Mouse (Mus musculus) liver, adult 2 months (tissue): ENCODE measurements around the gene Ripor3. TPM values are rescaled to one million over a fixed set of nuclear protein-coding genes. Genes with fewer than 3 reads are reported as not detected.

ENCODE experiments used
- DNase-seq: peaks from one replicate; pipeline ENCODE4 v3.0.0-alpha.2; 2011; ENCODE audit warnings: low read depth, low spot score; ENCODE audit errors: extremely low read depth
- H3K27ac ChIP-seq: fragments of 200-500 bp; replicated peaks from 2 replicates; pipeline ENCODE4 v1.5.1; 2012; ENCODE audit warnings: low read depth, mild to moderate bottlenecking, control low read depth, inconsistent platforms, low read length; ENCODE audit not compliant: insufficient read depth
- H3K27me3 ChIP-seq: fragments of 200-500 bp; 2 replicates; pipeline ENCODE4 v1.6.1; 2012; ENCODE audit warnings: mild to moderate bottlenecking, moderate library complexity, low read length, inconsistent platforms; ENCODE audit not compliant: control insufficient read depth, insufficient read depth
- H3K36me3 ChIP-seq: fragments of 200-500 bp; 2 replicates; pipeline ENCODE4 v1.6.1; 2012; ENCODE audit warnings: low read length, inconsistent platforms; ENCODE audit not compliant: control insufficient read depth, insufficient read depth
- H3K4me1 ChIP-seq: fragments of 200-500 bp; 2 replicates; pipeline ENCODE4 v1.6.1; 2011; ENCODE audit warnings: low read length; ENCODE audit not compliant: control insufficient read depth, insufficient read depth
- H3K4me3 ChIP-seq: fragments of 200-500 bp; 2 replicates; pipeline ENCODE4 v1.5.1; 2011; ENCODE audit warnings: low read depth, mild to moderate bottlenecking, control low read depth, low read length, moderate library complexity; ENCODE audit not compliant: insufficient read depth
- H3K79me2 ChIP-seq: fragments of 200-500 bp; 2 replicates; pipeline ENCODE4 v1.6.1; 2012; ENCODE audit warnings: inconsistent platforms, mild to moderate bottlenecking, low read length, moderate library complexity; ENCODE audit not compliant: control insufficient read depth, insufficient read depth
- H3K9ac ChIP-seq: fragments of 200-500 bp; 2 replicates; pipeline ENCODE4 v1.6.1; 2012; ENCODE audit warnings: low read depth, mild to moderate bottlenecking, control low read depth, inconsistent platforms, low read length
- CTCF ChIP-seq: fragments of 200-500 bp; IDR thresholded peaks from 2 replicates; pipeline ENCODE4 v1.5.1; 2011; ENCODE audit warnings: low read depth, low read length, control low read depth
- POLR2A ChIP-seq: fragments of 200-500 bp; IDR thresholded peaks from 2 replicates; pipeline ENCODE4 v1.6.1; 2011; ENCODE audit warnings: low read length, control low read depth; ENCODE audit not compliant: insufficient read depth; ENCODE audit errors: extremely low read depth
- WGBS: fragments of 180-500 bp; shearing (Covaris S2); methylation state at CpG from one replicate; pipeline ENCODE4 v1.1.7; 2018; 5-methylcytosine and 5-hydroxymethylcytosine counted together
- polyA plus RNA-seq: library from polyadenylated mRNA; depleted of rRNA; stranded (reverse); fragments of >200 nt; gene quantifications from 2 replicates; pipeline ENCODE4 v1.2.3, GENCODE M21; 2012
- total RNA-seq: library from RNA; depleted of rRNA; stranded (reverse); fragments of >200 nt; gene quantifications from 2 replicates; pipeline ENCODE4 v1.2.3, GENCODE M21; 2014

Ripor3 gene
- total and polyA plus RNA-seq, 2 experiments, result 0.92 to 1.9 TPM

DNA sequence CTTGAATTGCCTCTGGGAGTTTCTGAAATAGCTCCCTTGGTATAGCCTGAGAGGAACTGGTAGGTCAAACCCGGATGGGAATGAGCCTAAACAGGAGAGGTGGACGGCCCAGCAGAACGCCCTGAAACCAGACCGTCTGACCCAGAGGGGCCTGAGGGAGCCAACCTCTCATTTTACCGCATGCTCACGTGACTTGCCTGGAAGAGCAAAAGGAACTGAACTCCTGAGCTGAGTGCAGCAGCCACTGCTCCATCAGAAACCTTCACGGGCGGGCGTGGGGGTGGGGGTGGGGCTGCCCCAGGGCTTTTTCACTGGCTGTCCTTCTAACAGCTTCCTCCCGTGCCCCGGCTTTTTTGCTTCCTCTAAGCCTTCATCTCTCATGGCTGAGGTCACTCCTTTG lies 475 bp upstream of the Ripor3 start:
- Histone ChIP-seq H3K79me2 (no peaks in the 10 kb centered on the region), H3K4me1 (peaks cover 5% of the 10 kb centered on the region; the same call in 1 of the 2 replicates), H3K27ac (no peak overlapping the region), H3K4me3 (no peak overlapping the region), H3K27me3 (no peaks in the 10 kb centered on the region), H3K9ac (no peak overlapping the region), H3K36me3 (no peaks in the 10 kb centered on the region)
- TF ChIP-seq POLR2A (no peak), CTCF (no peak)
- WGBS, result 80% methylated on average over 11 of the region's 11 CpGs
- DNase-seq, result no peak

DNA sequence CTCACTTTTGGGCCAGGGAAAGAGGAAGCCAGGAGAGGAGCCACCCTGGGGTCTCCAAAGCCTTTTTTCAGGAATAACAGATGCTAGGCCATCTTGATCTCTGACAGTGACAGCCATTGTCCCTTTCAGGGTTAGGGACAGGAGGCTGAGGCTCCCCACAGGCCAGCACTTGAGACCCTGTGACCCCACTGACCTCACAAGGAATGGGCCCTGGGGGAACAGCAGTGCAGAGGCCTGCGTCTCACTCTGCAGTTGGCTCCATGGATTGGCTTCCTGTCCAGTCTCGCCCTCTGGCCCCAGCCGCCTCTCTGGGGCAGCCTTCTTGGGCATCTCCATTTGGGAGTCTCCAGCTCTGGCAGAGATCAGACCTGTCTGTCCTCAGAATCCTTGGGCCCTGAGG lies 2.3 kb downstream of the Ripor3 start:
- DNase-seq, result no peak
- Histone ChIP-seq H3K27me3 (no peaks in the 10 kb centered on the region), H3K79me2 (no peaks in the 10 kb centered on the region), H3K27ac (no peak overlapping the region), H3K4me3 (no peak overlapping the region), H3K9ac (no peak overlapping the region), H3K36me3 (no peaks in the 10 kb centered on the region), H3K4me1 (peaks cover 15% of the 10 kb centered on the region)
- no peak for TF ChIP-seq CTCF
- TF ChIP-seq POLR2A, result no peak
- 89% methylated on average over 3 of the region's 3 CpGs for WGBS

DNA sequence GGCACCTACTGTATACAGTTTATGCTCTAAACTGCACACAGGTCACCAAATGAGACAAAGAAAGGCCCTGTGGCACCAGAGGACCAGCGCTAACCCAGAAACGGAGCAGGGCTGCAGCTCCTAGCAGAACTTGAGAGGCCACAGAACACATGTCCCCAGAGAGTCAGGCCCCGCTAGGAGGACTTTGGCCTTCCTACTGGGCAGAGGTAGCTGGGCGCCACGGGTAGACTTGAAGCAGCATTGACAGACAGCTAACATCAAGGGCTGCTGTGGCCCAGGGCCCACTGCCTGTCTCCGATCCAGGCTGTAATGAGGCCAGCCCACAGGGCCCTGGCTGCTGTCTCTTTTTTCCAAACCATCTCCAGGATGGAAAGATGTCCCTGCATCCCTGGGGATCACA lies 3.9 kb downstream of the Ripor3 start:
- no peaks in the 10 kb centered on the region for H3K79me2 ChIP-seq
- no peak overlapping the region for H3K9ac ChIP-seq
- no peak overlapping the region for H3K4me3 ChIP-seq
- DNase-seq, result peak; percentile 75
- H3K36me3 ChIP-seq, result no peaks in the 10 kb centered on the region
- peaks cover 15% of the 10 kb centered on the region for H3K4me1 ChIP-seq
- H3K27me3 ChIP-seq, result no peaks in the 10 kb centered on the region
- 38% methylated on average over 6 of the region's 6 CpGs for WGBS
- TF ChIP-seq POLR2A, result no peak
- no peak for TF ChIP-seq CTCF
- H3K27ac ChIP-seq, result no peak overlapping the region

DNA sequence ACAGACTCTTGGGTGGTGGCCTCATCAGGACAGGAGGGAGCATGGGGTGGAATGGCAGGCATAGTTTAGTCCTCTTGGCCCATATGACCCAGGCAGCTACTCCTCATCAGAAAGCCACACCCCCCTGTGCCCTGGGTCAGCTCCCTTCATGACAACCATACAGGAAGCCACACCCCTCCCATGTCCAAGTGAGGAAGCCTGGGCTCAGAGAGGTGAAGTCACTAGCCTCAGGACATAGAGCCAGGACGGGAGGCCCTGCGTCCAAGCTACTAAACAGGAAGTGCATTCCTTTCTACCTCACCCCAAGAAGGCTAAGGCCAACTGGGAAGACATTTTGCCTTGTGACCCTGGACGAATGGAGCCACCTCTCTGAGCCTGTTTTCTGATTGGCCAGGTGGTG lies 4.8 kb downstream of the Ripor3 start:
- DNase-seq, result peak; percentile 51
- H3K27me3 ChIP-seq, result no peaks in the 10 kb centered on the region
- WGBS, result 70% methylated on average over 3 of the region's 3 CpGs
- H3K79me2 ChIP-seq, result no peaks in the 10 kb centered on the region
- no peak for TF ChIP-seq CTCF
- TF ChIP-seq POLR2A, result no peak
- H3K27ac ChIP-seq, result no peak overlapping the region
- no peaks in the 10 kb centered on the region for H3K36me3 ChIP-seq
- no peak overlapping the region for H3K9ac ChIP-seq
- no peak overlapping the region for H3K4me3 ChIP-seq
- H3K4me1 ChIP-seq, result peaks cover 15% of the 10 kb centered on the region

DNA sequence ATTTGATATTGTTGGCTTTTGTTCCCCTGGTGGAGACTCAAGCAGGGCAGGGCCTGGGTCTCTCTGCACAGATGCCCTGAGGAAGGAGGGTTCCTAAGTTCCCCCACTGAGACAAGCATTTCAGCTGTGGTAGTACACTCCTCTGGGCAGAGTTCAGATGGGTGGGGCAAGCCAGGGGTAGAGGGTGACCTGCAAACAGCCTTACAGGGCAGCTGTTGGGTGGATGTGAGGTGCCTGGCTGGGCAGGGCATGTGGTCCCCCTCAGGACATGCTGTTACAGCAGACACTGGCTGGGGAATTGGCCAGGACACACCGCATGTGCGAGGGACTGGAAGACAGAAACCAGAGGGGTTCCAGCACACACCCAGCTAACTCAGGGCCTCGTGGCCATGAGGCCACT lies 5.4 kb downstream of the Ripor3 start:
- H3K4me3 ChIP-seq, result no peak overlapping the region
- TF ChIP-seq POLR2A (no peak), CTCF (no peak)
- no peaks in the 10 kb centered on the region for H3K36me3 ChIP-seq
- H3K27me3 ChIP-seq, result no peaks in the 10 kb centered on the region
- H3K27ac ChIP-seq, result no peak overlapping the region
- H3K9ac ChIP-seq, result no peak overlapping the region
- no peaks in the 10 kb centered on the region for H3K79me2 ChIP-seq
- H3K4me1 ChIP-seq, result peaks cover 15% of the 10 kb centered on the region
- peak; percentile 58 for DNase-seq
- 85% methylated on average over 3 of the region's 3 CpGs for WGBS

DNA sequence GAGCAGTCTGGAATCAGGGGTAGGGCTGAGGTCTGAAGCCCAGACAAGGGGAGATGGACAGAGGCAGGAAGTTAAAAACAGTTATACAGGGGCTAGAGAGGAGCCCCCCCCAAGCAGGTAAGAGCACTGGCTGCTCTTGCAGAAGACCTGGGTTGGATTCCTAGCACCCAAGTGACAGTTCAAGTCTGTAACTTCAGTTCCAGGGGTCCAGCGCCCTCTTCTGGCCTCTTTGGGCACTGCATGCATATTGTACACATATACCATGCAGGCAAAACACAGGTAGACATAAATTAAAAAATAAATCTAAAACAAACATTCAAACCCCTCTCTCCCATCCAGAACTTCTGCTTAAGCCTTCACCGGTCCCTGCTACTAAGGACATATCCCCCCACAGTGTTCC lies 6.0 kb downstream of the Ripor3 start:
- H3K9ac ChIP-seq, result no peak overlapping the region
- peaks cover 15% of the 10 kb centered on the region for H3K4me1 ChIP-seq
- H3K79me2 ChIP-seq, result no peaks in the 10 kb centered on the region
- DNase-seq, result no peak
- no peak overlapping the region for H3K4me3 ChIP-seq
- H3K27ac ChIP-seq, result no peak overlapping the region
- TF ChIP-seq POLR2A (no peak), CTCF (peak; percentile 50)
- no peaks in the 10 kb centered on the region for H3K36me3 ChIP-seq
- H3K27me3 ChIP-seq, result no peaks in the 10 kb centered on the region
- 67% methylated on average over 2 of the region's 2 CpGs for WGBS
